Mouse (Mus musculus): ENCODE results near the gene Atp2a2. TPM values are rescaled to one million over a fixed set of nuclear protein-coding genes. Genes with fewer than 3 reads are reported as not detected.
A peak's percentile ranks its signal among the peaks of the same experiment; 100 is the strongest.
"Not testable (repeated sequence)": the region's sequence is repeated elsewhere in the genome, so short reads cannot be mapped to it uniquely, and the experiment has no call there.

The Atp2a2 gene
- total RNA-seq, 2 experiments from 2014 or later = 213 to 317 TPM

GRCm38 (mm10) chr5:122459335-122459734 lies 42.7 kb downstream of the Atp2a2 start:
- DNase-seq = no peak
- intact Hi-C loops (cut with DNase I; ENCODE audit: low total_unique reads) = no loop called here

GRCm38 (mm10) chr5:122458066-122458465 lies 44.0 kb downstream of the Atp2a2 start:
- DNase-seq = no peak

GRCm38 (mm10) chr5:122457054-122457453 lies 45.0 kb downstream of the Atp2a2 start:
- intact Hi-C loops (cut with DNase I; ENCODE audit: low total_unique reads); DNase-seq: not testable (repeated sequence)

More at GRCm38 (mm10) chr5:122458066-122458465, 44.0 kb downstream of the Atp2a2 start:
- intact Hi-C loops (cut with DNase I; ENCODE audit: low total_unique reads) = no loop called here

- no peak for DNase-seq
- intact Hi-C loops (cut with DNase I; ENCODE audit: low total_unique reads) = no loop called here
Measured at GRCm38 (mm10) chr5:122455584-122455983, 46.4 kb downstream of the Atp2a2 start.

GRCm38 (mm10) chr5:122454883-122455282 lies 47.1 kb downstream of the Atp2a2 start:
- DNase-seq = no peak
- intact Hi-C loops (cut with DNase I; ENCODE audit: low total_unique reads) = no loop called here

- intact Hi-C loops (cut with DNase I; ENCODE audit: low total_unique reads) = no loop called here
- DNase-seq = no peak
Measured at GRCm38 (mm10) chr5:122454442-122454841, 47.6 kb downstream of the Atp2a2 start.

- no peak for DNase-seq
- intact Hi-C loops (cut with DNase I; ENCODE audit: low total_unique reads) = no loop called here
Measured at GRCm38 (mm10) chr5:122453188-122453587, 48.8 kb downstream of the Atp2a2 start.

GRCm38 (mm10) chr5:122452194-122452593 lies 49.8 kb downstream of the Atp2a2 start:
- intact Hi-C loops (cut with DNase I; ENCODE audit: low total_unique reads) = no loop called here
- no peak for DNase-seq

GRCm38 (mm10) chr5:122451324-122451723 lies 50.7 kb downstream of the Atp2a2 start:
- no peak for DNase-seq
- intact Hi-C loops (cut with DNase I; ENCODE audit: low total_unique reads) = no loop called here

GRCm38 (mm10) chr5:122450913-122451317 lies 51.1 kb downstream of the Atp2a2 start:
- intact Hi-C loops (cut with DNase I; ENCODE audit: low total_unique reads) = no loop called here
- DNase-seq = no peak

GRCm38 (mm10) chr5:122449946-122450345 lies 52.1 kb downstream of the Atp2a2 start:
- no peak for DNase-seq
- intact Hi-C loops (cut with DNase I; ENCODE audit: low total_unique reads) = no loop called here

GRCm38 (mm10) chr5:122448869-122449268 lies 53.2 kb downstream of the Atp2a2 start:
- intact Hi-C loops (cut with DNase I; ENCODE audit: low total_unique reads) = no loop called here
- DNase-seq = no peak

- DNase-seq = no peak
- intact Hi-C loops (cut with DNase I; ENCODE audit: low total_unique reads) = no loop called here
Measured at GRCm38 (mm10) chr5:122447857-122448256, 54.2 kb downstream of the Atp2a2 start.

GRCm38 (mm10) chr5:122445051-122445610 lies 56.9 kb downstream of the Atp2a2 start:
- intact Hi-C loops (cut with DNase I; ENCODE audit: low total_unique reads) = no loop called here
- DNase-seq = no peak

GRCm38 (mm10) chr5:122444492-122444891 lies 57.5 kb downstream of the Atp2a2 start:
- DNase-seq = no peak

GRCm38 (mm10) chr5:122440095-122440630 lies 61.9 kb downstream of the Atp2a2 start:
- intact Hi-C loops (cut with DNase I; ENCODE audit: low total_unique reads) = no loop called here
- DNase-seq = no peak

More at GRCm38 (mm10) chr5:122444492-122444891, 57.5 kb downstream of the Atp2a2 start:
- intact Hi-C loops (cut with DNase I; ENCODE audit: low total_unique reads) = no loop called here

- peak; percentile 30 for DNase-seq
- intact Hi-C loops (cut with DNase I; ENCODE audit: low total_unique reads) = no loop called here
Measured at GRCm38 (mm10) chr5:122439400-122440094, 62.5 kb downstream of the Atp2a2 start.

GRCm38 (mm10) chr5:122434541-122434940 lies 67.5 kb downstream of the Atp2a2 start:
- intact Hi-C loops (cut with DNase I; ENCODE audit: low total_unique reads) = no loop called here
- no peak for DNase-seq

GRCm38 (mm10) chr5:122431221-122431620 lies 70.8 kb downstream of the Atp2a2 start:
- intact Hi-C loops (cut with DNase I; ENCODE audit: low total_unique reads) = no loop called here
- DNase-seq = no peak

GRCm38 (mm10) chr5:122430036-122430775 lies 71.8 kb downstream of the Atp2a2 start:
- DNase-seq = no peak
- intact Hi-C loops (cut with DNase I; ENCODE audit: low total_unique reads) = no loop called here

All from gastrocnemius, postnatal 14 days (tissue).